Mouse (Mus musculus) hindbrain, embryonic 15.5 days (tissue): ENCODE data around the gene Aldh4a1. TPM values are rescaled to one million over a fixed set of nuclear protein-coding genes. Genes with fewer than 3 reads are reported as not detected.

ENCODE experiments used
- ATAC-seq: fragments of 200-750 bp; cut with Nextera tagmentation; 2 replicates; pipeline ENCODE4 v1.8.0; 2017; ENCODE audit warnings: low read depth, moderate number of reproducible peaks, moderate TSS enrichment; ENCODE audit not compliant: low FRiP score
- H3K27ac ChIP-seq: fragments of 300-500 bp; sonication (generic); replicated peaks from 2 replicates; pipeline ENCODE4 v1.5.1; 2015; ENCODE audit warnings: mild to moderate bottlenecking, inconsistent platforms
- H3K27me3 ChIP-seq: fragments of 300-500 bp; sonication (generic); 2 replicates; pipeline ENCODE4 v1.6.1; 2015; ENCODE audit warnings: control low read depth, inconsistent platforms
- H3K36me3 ChIP-seq: fragments of 300-500 bp; sonication (generic); 2 replicates; pipeline ENCODE4 v1.6.1; 2015; ENCODE audit warnings: control low read depth, inconsistent platforms
- H3K4me1 ChIP-seq: fragments of 300-500 bp; sonication (generic); replicated peaks from 2 replicates; pipeline ENCODE4 v1.6.1; 2015; ENCODE audit warnings: control low read depth, inconsistent platforms
- H3K4me2 ChIP-seq: fragments of 300-500 bp; sonication (generic); 2 replicates; pipeline ENCODE4 v1.6.1; 2015; ENCODE audit warnings: moderate library complexity, mild to moderate bottlenecking, inconsistent platforms
- H3K4me3 ChIP-seq: fragments of 300-500 bp; sonication (generic); 2 replicates; pipeline ENCODE4 v1.5.1; 2015; ENCODE audit warnings: mild to moderate bottlenecking, inconsistent platforms
- H3K9ac ChIP-seq: fragments of 300-500 bp; sonication (generic); 2 replicates; pipeline ENCODE4 v1.6.1; 2015; ENCODE audit warnings: inconsistent platforms
- H3K9me3 ChIP-seq: fragments of 300-500 bp; sonication (generic); 2 replicates; pipeline ENCODE4 v1.6.1; 2016; ENCODE audit warnings: control low read depth, inconsistent platforms
- WGBS: fragments of 180-500 bp; shearing (Covaris S2); methylation state at CpG from one replicate; pipeline ENCODE4 v1.1.7; 2015; 5-methylcytosine and 5-hydroxymethylcytosine counted together
- polyA plus RNA-seq: library from polyadenylated mRNA; unstranded; fragments of >200 nt; fragmentation: Nextera tagmentation; extraction: Ambion mirVana; gene quantifications from 2 replicates; pipeline ENCODE4 v1.2.1, GENCODE M21; 2015

Gene Aldh4a1
- polyA plus RNA-seq, 1 experiment from 2014 or later: 27.5 TPM

DNA sequence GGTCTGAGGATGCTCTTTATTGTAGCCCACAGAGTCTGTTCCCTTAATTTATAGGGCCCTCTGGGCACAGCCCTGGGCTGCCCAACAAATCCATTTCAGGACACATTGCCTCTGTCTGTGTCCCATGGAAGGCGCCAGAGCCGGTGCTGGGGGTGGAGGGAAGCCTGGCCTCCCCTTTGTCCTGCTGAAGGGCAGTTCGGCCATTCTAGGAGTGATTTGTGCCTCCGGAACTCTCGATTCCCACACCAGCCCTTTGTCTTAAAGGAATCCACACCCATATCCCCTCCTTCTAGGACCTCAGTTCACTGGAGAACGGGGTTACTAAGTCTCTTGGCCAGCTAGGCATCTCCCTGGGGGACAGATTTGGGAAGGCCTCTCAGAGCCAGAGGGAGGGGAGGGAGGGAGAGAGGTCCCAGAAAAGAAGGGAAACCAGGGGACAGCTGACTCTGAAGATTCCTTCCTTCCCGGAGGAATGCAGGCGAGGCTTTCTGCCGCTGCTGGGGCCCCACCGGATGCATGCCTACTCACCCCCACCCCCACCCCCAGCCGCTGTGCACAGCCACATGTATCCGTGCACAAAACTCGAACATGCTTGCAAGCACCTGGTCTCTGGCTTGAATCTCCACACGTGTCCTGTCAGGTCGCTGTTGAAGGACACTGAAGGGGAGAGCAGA, 41.9 kb upstream of the Aldh4a1 start:
- Histone ChIP-seq H3K4me3 (0 out of 2 replicates have a peak overlapping the region, but pooled peaks have one; percentile 4), H3K9me3 (no peaks in the 10 kb centered on the region), H3K9ac (peak overlapping the region; percentile 32), H3K36me3 (no peaks in the 10 kb centered on the region), H3K4me1 (peaks cover 64% of the 10 kb centered on the region), H3K4me2 (peak overlapping the region; percentile 44), H3K27ac (peak overlapping the region; percentile 47), H3K27me3 (no peaks in the 10 kb centered on the region)
- peak; percentile 25; the same call in 1 of the 2 replicates for ATAC-seq
- WGBS: 7% methylated on average over 15 of the region's 15 CpGs

DNA sequence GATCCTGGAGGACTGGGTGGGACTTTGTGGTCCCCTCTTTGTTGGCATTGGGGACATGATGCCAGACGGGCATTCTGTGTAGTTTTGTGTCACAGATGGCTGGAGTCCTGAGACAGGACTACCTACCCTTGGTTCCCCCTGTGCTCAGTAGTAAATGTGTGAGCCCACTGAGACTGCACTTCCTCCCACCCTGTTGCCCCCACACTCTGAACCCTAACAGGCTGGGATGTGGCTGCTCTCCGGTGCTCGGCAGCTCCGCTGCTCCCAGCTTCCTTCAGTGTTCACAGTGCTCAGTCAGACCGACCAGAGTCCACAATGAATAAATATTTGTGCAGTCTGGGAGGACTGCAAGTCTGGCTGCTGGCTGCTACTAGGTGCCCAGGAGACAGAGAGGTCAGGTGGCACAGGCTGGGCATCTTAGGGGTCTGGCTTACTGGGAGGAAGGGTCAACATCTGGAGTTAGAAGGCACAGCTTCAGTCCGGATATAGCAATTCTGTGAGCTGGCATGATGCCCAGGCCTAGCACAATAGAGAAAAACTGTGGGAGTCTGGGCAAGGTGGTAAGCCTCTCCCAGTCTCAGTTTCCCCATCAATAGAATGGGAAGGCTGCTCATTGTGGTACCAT, 41.1 kb upstream of the Aldh4a1 start:
- no peaks in the 10 kb centered on the region for H3K27me3 ChIP-seq
- H3K4me2 ChIP-seq: peak overlapping the region; percentile 44
- H3K27ac ChIP-seq: peak overlapping the region; percentile 47
- 0 out of 2 replicates have a peak overlapping the region, but pooled peaks have one; percentile 4 for H3K4me3 ChIP-seq
- H3K4me1 ChIP-seq: peaks cover 57% of the 10 kb centered on the region
- no peak for ATAC-seq
- 34% methylated on average over 6 of the region's 6 CpGs for WGBS
- H3K9ac ChIP-seq: peak overlapping the region; percentile 32
- H3K9me3 ChIP-seq: no peaks in the 10 kb centered on the region
- H3K36me3 ChIP-seq: no peaks in the 10 kb centered on the region

DNA sequence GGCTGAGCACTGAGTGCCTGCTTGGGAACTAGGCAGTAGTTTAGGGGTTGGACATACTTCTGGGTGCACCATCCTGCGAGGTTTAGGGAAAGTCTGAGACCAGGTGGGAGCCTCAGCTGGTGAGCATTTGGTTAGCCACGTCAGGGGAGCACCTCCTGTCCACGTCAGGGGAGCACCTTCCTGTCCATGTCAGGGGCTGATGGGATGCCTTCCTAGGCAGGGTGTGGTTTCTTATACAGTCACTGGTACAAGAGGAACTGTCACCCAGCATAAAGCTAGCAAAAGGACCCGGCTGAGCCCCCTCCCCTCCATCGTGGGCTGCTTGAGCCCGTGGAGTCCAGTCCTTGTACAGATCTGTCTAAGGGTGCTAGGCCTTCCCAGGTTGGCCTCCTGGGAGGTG, 40.3 kb upstream of the Aldh4a1 start:
- Histone ChIP-seq H3K9ac (no peak overlapping the region), H3K27me3 (no peaks in the 10 kb centered on the region), H3K4me1 (peaks cover 49% of the 10 kb centered on the region), H3K4me3 (no peak overlapping the region), H3K27ac (no peak overlapping the region), H3K4me2 (no peak overlapping the region), H3K9me3 (no peaks in the 10 kb centered on the region), H3K36me3 (no peaks in the 10 kb centered on the region)
- 84% methylated on average over 6 of the region's 6 CpGs for WGBS
- no peak for ATAC-seq

DNA sequence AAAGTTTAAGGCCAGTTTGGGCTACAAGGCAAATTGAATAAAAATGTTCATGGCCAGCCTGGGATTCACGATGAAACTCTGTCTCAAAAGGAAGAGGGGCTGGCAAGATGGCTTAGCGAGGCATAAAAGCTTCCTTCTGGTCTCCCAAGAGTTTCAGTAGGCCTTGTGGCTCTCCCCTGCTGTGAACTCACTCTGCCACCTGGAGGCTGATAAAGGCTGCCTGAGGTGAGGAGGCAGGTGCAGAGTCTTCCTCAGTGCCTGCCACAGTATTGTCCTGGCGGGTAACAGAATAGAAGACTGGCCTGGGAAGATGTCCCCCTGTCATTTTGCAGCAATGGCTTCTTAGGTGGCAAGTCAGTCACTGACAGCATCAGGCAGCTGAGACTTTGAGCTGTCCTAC, 39.8 kb upstream of the Aldh4a1 start:
- no peaks in the 10 kb centered on the region for H3K36me3 ChIP-seq
- ATAC-seq: no peak
- no peak overlapping the region for H3K27ac ChIP-seq
- no peak overlapping the region for H3K9ac ChIP-seq
- WGBS: 32% methylated on average over 3 of the region's 3 CpGs
- no peaks in the 10 kb centered on the region for H3K27me3 ChIP-seq
- H3K4me1 ChIP-seq: peaks cover 47% of the 10 kb centered on the region
- H3K4me3 ChIP-seq: no peak overlapping the region
- H3K9me3 ChIP-seq: no peaks in the 10 kb centered on the region
- H3K4me2 ChIP-seq: no peak overlapping the region

DNA sequence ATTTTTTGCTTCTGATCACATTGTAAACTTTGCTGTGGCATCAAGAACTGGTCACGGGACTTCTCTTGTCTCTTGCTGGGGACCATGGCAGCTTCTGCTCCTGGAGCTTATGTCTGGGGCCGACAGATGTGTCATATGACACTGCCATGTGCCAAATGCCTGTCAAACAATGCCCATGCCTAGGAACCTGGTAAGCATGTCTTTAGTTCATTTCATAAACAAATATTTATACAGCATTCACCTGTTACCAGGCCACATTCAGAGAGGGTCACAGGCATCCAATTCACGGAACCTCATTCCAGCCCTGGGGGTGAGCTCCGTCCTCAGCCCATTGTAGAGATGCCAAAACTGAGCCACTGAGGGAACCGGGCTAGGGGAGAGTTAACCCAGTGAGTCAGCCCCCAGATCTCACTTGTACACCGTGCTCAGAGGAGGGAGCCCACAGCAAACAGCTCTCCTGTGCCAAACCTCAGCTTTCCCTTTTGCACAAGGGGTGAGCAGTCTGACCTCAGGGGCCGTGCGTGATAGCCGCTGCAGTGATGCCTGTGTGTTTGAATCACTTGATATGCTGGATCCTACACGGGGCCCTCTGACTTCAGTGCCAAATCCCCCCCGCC, 38.9 kb upstream of the Aldh4a1 start:
- H3K9me3 ChIP-seq: no peaks in the 10 kb centered on the region
- WGBS: 80% methylated on average over 11 of the region's 11 CpGs
- no peak overlapping the region for H3K4me3 ChIP-seq
- no peak overlapping the region for H3K9ac ChIP-seq
- ATAC-seq: no peak
- H3K27ac ChIP-seq: no peak overlapping the region
- H3K27me3 ChIP-seq: no peaks in the 10 kb centered on the region
- peaks cover 40% of the 10 kb centered on the region for H3K4me1 ChIP-seq
- H3K36me3 ChIP-seq: no peaks in the 10 kb centered on the region
- H3K4me2 ChIP-seq: no peak overlapping the region

DNA sequence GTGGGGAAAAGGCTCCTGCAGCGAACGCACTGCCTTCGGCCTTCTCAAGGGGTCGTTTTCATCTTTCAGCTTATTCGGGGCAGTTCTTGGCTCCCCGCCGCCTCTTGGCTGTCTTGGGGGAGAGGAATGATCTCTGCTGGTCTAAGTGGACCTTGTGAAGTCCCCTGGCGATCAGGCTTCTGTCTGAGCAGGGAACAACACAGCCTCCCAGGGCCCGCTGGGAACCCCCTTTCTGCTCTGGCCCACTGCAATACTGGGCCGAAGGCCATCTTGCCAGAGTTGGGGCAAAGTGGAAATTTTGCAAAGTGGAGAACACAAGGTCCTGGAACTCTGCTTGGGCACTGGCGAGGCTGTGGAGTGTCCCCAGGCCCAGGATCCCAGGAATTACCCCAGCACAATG, 38.0 kb upstream of the Aldh4a1 start:
- 80% methylated on average over 11 of the region's 11 CpGs for WGBS
- ATAC-seq: no peak

DNA sequence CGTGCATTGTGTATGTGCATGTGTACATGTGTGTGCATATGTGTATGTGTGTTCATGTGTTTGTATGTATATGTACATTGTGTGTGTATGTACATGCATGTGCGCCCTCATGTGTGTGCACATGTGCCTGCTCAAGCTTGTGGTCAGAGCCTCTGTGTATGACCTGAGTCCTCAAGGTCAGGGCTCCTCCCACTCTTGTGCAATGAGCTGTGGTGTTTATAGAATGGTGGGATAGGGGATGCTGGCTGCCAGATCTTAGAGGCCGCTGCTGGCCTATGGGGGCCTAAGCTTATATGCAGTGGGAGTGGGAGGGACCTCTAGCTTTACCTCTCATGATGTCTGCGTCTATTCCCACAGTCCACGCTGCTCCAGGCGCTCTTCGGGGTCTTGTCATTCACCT, 37.0 kb upstream of the Aldh4a1 start:
- no peaks in the 10 kb centered on the region for H3K36me3 ChIP-seq
- H3K4me2 ChIP-seq: no peak overlapping the region
- H3K9me3 ChIP-seq: no peaks in the 10 kb centered on the region
- no peak overlapping the region for H3K9ac ChIP-seq
- no peaks in the 10 kb centered on the region for H3K27me3 ChIP-seq
- peaks cover 27% of the 10 kb centered on the region for H3K4me1 ChIP-seq
- H3K27ac ChIP-seq: no peak overlapping the region
- 89% methylated on average over 7 of the region's 7 CpGs for WGBS
- ATAC-seq: no peak
- no peak overlapping the region for H3K4me3 ChIP-seq

More for the DNA sequence above, 38.0 kb upstream of the Aldh4a1 start:
- Histone ChIP-seq H3K9me3 (no peaks in the 10 kb centered on the region), H3K4me2 (no peak overlapping the region), H3K9ac (no peak overlapping the region), H3K27ac (no peak overlapping the region), H3K36me3 (no peaks in the 10 kb centered on the region), H3K27me3 (no peaks in the 10 kb centered on the region), H3K4me1 (peaks cover 30% of the 10 kb centered on the region), H3K4me3 (no peak overlapping the region)

DNA sequence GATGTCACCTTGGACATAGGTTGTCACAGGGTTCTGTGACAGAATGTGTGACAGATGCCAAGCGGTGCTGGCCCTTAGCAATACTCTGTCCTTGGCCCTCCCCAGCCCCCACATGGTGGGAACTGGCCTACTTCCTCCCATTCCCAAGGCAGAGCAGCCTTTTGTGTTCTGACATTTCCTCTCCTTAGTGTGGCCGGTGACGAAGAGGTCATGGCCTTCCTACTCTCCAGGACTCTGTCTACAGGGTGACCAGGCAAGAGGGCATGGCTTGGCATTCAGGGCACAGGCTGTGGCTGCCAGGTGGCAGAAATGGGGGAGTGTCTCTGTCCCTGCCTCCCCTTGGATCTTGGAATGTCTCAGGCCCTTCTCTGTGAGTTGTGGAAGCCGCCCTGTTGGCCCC, 35.3 kb upstream of the Aldh4a1 start:
- 71% methylated on average over 4 of the region's 4 CpGs for WGBS
- no peak overlapping the region for H3K4me3 ChIP-seq
- H3K27me3 ChIP-seq: no peaks in the 10 kb centered on the region
- H3K4me1 ChIP-seq: peaks cover 10% of the 10 kb centered on the region
- H3K9ac ChIP-seq: no peak overlapping the region
- H3K9me3 ChIP-seq: no peaks in the 10 kb centered on the region
- no peak for ATAC-seq
- no peak overlapping the region for H3K4me2 ChIP-seq
- H3K36me3 ChIP-seq: no peaks in the 10 kb centered on the region
- H3K27ac ChIP-seq: no peak overlapping the region

DNA sequence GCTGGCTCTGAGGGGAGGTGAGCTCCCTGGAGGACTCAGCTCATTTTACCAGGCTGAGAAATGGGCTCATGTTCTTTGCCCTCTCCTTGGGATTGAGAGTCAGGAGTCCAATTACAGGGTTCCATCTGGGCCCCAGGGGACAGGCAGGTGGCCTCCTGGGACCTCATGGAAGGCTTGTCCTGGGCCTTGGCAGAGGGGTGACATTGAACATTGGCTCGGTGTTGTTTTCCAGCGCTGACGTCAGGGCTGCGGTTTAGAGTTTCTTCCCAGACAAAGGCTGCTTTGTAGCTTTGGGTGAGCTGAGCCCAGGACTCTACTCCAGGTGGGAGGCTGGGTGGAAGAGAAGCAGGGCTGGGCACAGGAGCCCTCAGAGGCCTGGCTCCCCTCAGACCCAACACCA, 34.9 kb upstream of the Aldh4a1 start:
- Histone ChIP-seq H3K36me3 (no peaks in the 10 kb centered on the region), H3K9ac (no peak overlapping the region), H3K4me1 (peaks cover 10% of the 10 kb centered on the region), H3K4me3 (no peak overlapping the region), H3K4me2 (no peak overlapping the region), H3K27ac (no peak overlapping the region), H3K27me3 (no peaks in the 10 kb centered on the region), H3K9me3 (no peaks in the 10 kb centered on the region)
- ATAC-seq: no peak
- 80% methylated on average over 4 of the region's 4 CpGs for WGBS

DNA sequence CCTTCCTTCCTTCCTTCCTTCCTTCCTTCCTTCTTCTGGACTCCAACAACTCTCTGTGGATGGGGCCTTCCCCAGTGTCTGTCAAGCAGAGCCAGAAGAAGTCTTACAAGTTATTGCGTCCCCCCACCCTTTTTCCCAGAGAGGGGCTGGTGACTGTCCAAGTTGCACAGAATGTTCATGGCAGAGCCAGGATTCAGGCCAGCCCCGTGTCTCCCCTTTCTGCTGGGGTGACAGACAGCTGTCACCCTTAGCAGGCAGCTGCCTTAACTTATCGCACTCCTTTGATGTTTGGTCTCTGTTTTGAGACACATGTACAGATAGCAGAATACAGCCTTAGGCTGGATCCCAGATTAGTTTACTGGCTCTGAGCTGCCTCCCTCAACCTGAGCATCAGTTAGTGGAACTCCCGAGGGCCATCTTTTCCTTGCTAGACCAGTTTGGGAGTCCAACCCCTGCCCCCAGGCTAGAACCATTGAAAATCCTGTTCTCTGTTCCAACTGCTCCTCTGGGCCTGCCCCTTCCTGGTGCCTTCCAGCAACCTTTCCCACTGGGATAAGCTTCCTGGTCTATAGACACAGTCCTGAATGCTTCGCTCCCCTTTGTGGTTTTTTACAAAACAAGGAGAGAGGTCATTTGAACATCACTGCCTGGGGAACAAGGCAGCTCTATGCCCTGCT, 33.2 kb upstream of the Aldh4a1 start:
- no peak for ATAC-seq
- Histone ChIP-seq H3K27me3 (no peaks in the 10 kb centered on the region), H3K9ac (no peak overlapping the region), H3K27ac (no peak overlapping the region), H3K4me1 (peaks cover 10% of the 10 kb centered on the region), H3K4me3 (no peak overlapping the region), H3K9me3 (no peaks in the 10 kb centered on the region), H3K36me3 (no peaks in the 10 kb centered on the region), H3K4me2 (no peak overlapping the region)
- WGBS: 53% methylated on average over 5 of the region's 5 CpGs

DNA sequence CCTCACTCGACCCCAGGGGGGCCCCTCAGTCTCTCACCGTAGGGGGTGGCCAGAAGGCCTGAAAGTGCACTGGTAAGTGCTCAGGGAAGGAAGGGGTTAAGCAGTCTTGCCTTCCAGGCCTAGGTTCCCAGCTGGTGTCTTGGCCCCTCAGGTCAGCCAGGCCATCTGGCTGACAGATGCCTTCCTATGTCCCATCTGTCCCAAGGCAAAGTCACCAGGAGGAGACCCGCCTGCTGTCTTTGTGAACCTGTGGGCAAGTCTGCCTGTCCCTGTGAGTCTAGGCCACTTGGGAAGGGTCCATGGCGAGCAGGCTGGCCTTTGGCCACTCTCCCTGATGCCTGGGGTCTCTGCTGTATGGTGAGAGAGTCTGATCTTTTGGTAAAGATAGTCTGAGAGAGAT, 32.2 kb upstream of the Aldh4a1 start:
- 36% methylated on average over 4 of the region's 4 CpGs for WGBS
- ATAC-seq: no peak
- H3K36me3 ChIP-seq: no peaks in the 10 kb centered on the region
- H3K4me3 ChIP-seq: no peak overlapping the region
- no peak overlapping the region for H3K9ac ChIP-seq
- no peaks in the 10 kb centered on the region for H3K9me3 ChIP-seq
- H3K27ac ChIP-seq: no peak overlapping the region
- H3K4me2 ChIP-seq: no peak overlapping the region
- peaks cover 12% of the 10 kb centered on the region for H3K4me1 ChIP-seq
- no peaks in the 10 kb centered on the region for H3K27me3 ChIP-seq

DNA sequence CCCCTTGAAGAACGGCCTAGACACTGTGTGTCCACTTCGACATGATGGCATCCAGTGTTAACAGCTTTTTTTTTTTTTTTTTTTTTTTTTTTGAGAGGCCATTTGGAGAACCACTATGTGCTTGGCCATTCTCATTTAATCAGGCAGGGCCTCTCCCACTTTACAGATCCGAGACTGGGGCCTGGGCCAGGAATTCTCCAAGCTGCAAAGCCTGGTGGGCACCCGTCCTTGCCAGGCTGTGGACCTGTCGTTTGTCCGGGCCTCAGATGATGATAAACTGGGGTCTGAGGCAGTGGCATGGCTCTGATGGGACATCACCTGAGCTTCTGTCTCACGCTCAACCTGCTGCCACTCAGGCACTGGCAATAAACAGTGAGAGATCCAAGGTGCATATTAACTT, 29.8 kb upstream of the Aldh4a1 start:
- H3K4me1 ChIP-seq: peaks cover 33% of the 10 kb centered on the region
- whole genome bisulfite sequencing: 78% methylated on average over 7 of the region's 7 CpGs
- H3K27me3 ChIP-seq: no peaks in the 10 kb centered on the region
- H3K9ac ChIP-seq: no peak overlapping the region
- no peak for ATAC-seq
- no peak overlapping the region for H3K4me2 ChIP-seq
- no peaks in the 10 kb centered on the region for H3K9me3 ChIP-seq
- no peak overlapping the region for H3K4me3 ChIP-seq
- H3K27ac ChIP-seq: no peak overlapping the region
- no peaks in the 10 kb centered on the region for H3K36me3 ChIP-seq
